Mouse (Mus musculus) hindbrain, embryonic 11.5 days (tissue): ENCODE data around the gene Smpd2. TPM values are rescaled to one million over a fixed set of nuclear protein-coding genes. Genes with fewer than 3 reads are reported as not detected.

Source experiments
- ATAC-seq: fragments of 200-750 bp; cut with Nextera tagmentation; 2 replicates; pipeline ENCODE4 v1.8.0; 2017; ENCODE audit warnings: mild to moderate bottlenecking, moderate TSS enrichment, moderate library complexity; ENCODE audit not compliant: low FRiP score
- DNase-seq: peaks from one replicate; pipeline ENCODE4 v3.0.0-alpha.2; 2015; ENCODE audit warnings: low spot score
- H3K27ac ChIP-seq: fragments of 300-500 bp; sonication (generic); 2 replicates; pipeline ENCODE4 v1.5.1; 2014; ENCODE audit warnings: mild to moderate bottlenecking, low read depth, low read length
- H3K27me3 ChIP-seq: fragments of 300-500 bp; sonication (generic); 2 replicates; pipeline ENCODE4 v1.6.1; 2014; ENCODE audit warnings: mild to moderate bottlenecking, low read length, moderate library complexity, mixed read lengths; ENCODE audit not compliant: control insufficient read depth, insufficient read depth
- H3K36me3 ChIP-seq: fragments of 300-500 bp; sonication (generic); 2 replicates; pipeline ENCODE4 v1.6.1; 2014; ENCODE audit warnings: mild to moderate bottlenecking, low read length, moderate library complexity, mixed read lengths; ENCODE audit not compliant: control insufficient read depth, insufficient read depth
- H3K4me1 ChIP-seq: fragments of 300-500 bp; sonication (generic); replicated peaks from 2 replicates; pipeline ENCODE4 v1.6.1; 2014; ENCODE audit warnings: low read length, mixed read lengths; ENCODE audit not compliant: control insufficient read depth, insufficient read depth
- H3K4me2 ChIP-seq: fragments of 300-500 bp; sonication (generic); replicated peaks from 2 replicates; pipeline ENCODE4 v1.6.1; 2014; ENCODE audit warnings: mild to moderate bottlenecking, low read depth, low read length
- H3K4me3 ChIP-seq: fragments of 300-500 bp; sonication (generic); 2 replicates; pipeline ENCODE4 v1.5.1; 2014; ENCODE audit warnings: low read depth, low read length
- H3K9ac ChIP-seq: fragments of 300-500 bp; sonication (generic); 2 replicates; pipeline ENCODE4 v1.6.1; 2014; ENCODE audit warnings: low read depth, low read length
- H3K9me3 ChIP-seq: fragments of 300-500 bp; sonication (generic); 2 replicates; pipeline ENCODE4 v1.6.1; 2016; ENCODE audit warnings: low read length; ENCODE audit not compliant: control insufficient read depth
- WGBS: fragments of 180-500 bp; shearing (Covaris S2); extraction: QIAGEN DNeasy Blood & Tissue Kit; methylation state at CpG from one replicate; pipeline ENCODE4 v1.1.7; 2014; 5-methylcytosine and 5-hydroxymethylcytosine counted together
- polyA plus RNA-seq: library from polyadenylated mRNA; unstranded; fragments of >200 nt; fragmentation: Nextera tagmentation; extraction: Ambion mirVana; gene quantifications from 2 replicates; pipeline ENCODE4 v1.2.1, GENCODE M21; 2014

Smpd2 gene
- polyA plus RNA-seq, 1 experiment from 2014 or later, result 47.6 TPM

DNA sequence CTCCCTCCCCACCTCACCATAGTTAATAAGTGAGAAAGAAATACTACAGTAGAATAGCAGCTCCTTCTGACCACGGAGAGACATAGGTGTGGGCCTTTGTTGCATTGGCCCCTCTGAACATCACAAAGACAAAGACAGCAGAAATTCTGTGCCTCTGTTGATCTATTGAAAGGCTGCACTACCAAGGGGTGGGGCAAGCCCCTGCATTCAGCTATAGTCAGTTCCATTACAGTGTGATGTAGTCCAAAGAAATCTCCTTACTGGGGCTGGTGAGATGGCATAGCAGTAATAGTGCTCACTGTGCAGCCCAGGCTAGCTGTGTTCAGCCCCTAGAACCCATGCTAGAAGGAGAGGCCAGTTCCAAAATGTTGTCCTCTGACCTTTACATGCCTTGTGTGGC lies 14.8 kb upstream of the Smpd2 start:
- DNase-seq, result no peak
- 100% methylated on average over 1 of the region's 1 CpGs for WGBS
- Histone ChIP-seq H3K4me2 (no peak overlapping the region), H3K4me3 (no peak overlapping the region), H3K9ac (no peak overlapping the region), H3K36me3 (no peaks in the 10 kb centered on the region), H3K27me3 (no peaks in the 10 kb centered on the region), H3K4me1 (no peaks in the 10 kb centered on the region), H3K9me3 (no peaks in the 10 kb centered on the region), H3K27ac (no peak overlapping the region)
- peak; percentile 17; the same call in 1 of the 2 replicates for ATAC-seq

DNA sequence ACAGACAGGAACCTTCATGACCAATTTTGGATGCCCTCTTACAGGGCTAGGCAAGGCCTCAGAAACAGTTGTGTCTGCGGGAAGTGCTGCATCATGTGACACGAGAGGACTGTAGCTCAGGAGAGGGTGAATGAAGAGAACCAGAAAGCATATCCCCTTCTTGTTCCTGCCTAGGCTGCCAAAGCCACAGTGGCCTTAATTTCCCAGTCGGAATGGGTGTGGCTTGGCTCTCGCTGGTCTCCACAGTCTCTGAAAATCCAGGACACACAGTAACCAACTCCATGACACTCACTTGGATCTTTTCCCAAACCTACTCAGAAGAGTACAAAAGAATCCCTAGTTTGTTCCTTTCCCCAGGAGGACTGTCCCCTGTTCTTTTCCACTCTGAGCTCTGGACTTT lies 10.8 kb upstream of the Smpd2 start:
- WGBS, result 72% methylated on average over 4 of the region's 4 CpGs
- Histone ChIP-seq H3K9me3 (no peaks in the 10 kb centered on the region), H3K4me3 (no peak overlapping the region), H3K4me1 (no peaks in the 10 kb centered on the region), H3K27ac (no peak overlapping the region), H3K9ac (no peak overlapping the region), H3K36me3 (no peaks in the 10 kb centered on the region), H3K4me2 (no peak overlapping the region), H3K27me3 (no peaks in the 10 kb centered on the region)
- DNase-seq (no peak), ATAC-seq (no peak)

DNA sequence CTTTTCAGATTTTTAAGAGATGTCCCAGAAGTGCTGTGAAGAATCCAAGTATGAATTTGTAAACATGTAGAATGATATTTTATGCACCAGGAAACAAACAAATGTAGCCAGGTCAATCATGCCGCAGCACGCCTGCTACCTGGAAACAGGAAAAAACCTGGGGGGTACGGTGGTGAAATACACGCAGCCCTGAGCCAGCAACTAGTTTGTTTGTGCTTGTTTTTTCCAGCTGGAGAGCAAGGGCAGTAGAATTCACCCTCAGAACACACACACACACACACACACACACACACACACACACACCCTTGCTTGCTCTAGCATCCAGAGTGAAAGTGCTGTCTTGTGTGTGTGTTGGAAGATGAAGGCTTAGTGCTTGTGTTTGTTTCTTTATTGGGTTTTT lies 942 bp upstream of the Smpd2 start:
- H3K4me3 ChIP-seq, result no peak overlapping the region
- H3K27ac ChIP-seq, result no peak overlapping the region
- H3K27me3 ChIP-seq, result no peaks in the 10 kb centered on the region
- DNase-seq (no peak), ATAC-seq (no peak)
- WGBS, result 59% methylated on average over 4 of the region's 4 CpGs
- 0 out of 2 replicates have a peak, but pooled peaks cover 2% of the 10 kb centered on the region for H3K4me1 ChIP-seq
- no peak overlapping the region for H3K4me2 ChIP-seq
- H3K9me3 ChIP-seq, result no peaks in the 10 kb centered on the region
- H3K36me3 ChIP-seq, result no peaks in the 10 kb centered on the region
- no peak overlapping the region for H3K9ac ChIP-seq

DNA sequence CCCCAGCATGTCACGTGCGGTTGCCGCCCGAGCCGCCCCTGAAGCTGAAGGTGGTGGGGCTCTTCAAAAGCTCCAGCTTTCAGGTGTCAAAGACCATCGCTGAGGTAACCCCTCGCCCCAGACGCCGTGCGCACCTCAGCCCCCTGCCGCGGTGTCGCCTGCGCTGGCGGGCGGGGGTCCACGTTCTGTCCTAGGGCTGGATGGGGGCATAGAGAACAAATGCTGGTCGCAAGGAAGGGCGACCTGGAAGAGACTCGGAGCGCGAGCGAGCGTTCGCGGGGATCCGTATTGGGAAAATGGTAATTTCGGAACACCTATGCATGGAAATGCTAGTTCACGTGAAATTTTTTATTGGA lies 327 bp upstream of the Smpd2 start:
- Histone ChIP-seq H3K9me3 (no peaks in the 10 kb centered on the region), H3K27me3 (no peaks in the 10 kb centered on the region), H3K27ac (no peak overlapping the region), H3K9ac (peak overlapping the region; percentile 38; the same call in 1 of the 2 replicates), H3K4me3 (peak overlapping the region; percentile 56), H3K4me2 (peak overlapping the region; percentile 68), H3K4me1 (0 out of 2 replicates have a peak, but pooled peaks cover 2% of the 10 kb centered on the region), H3K36me3 (no peaks in the 10 kb centered on the region)
- under 1% methylated on average over 29 of the region's 29 CpGs for WGBS
- ATAC-seq (peak; percentile 68), DNase-seq (no peak)

DNA sequence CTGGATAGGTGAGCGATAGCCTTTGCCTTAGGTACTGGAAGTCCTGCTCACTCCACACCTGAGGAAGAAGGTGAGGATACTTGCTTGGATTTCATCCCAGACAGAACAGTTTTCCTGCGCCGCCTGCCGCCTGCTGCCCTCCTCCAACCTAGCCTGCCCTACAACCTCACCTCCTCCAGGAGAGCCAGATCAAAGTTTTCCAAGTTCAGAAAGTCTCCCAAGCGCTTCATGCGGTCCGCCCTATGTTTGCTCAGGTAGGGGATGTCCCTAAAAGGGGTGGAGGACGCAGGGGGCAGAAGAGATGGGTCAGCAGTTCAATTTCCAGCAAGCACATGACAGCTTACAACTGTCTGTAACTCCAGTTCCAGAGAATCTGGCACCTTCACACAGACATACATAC lies 875 bp downstream of the Smpd2 start:
- H3K4me2 ChIP-seq, result peak overlapping the region; percentile 68
- peak overlapping the region; percentile 56 for H3K4me3 ChIP-seq
- no peaks in the 10 kb centered on the region for H3K27me3 ChIP-seq
- H3K9ac ChIP-seq, result peak overlapping the region; percentile 68; the same call in 1 of the 2 replicates
- H3K36me3 ChIP-seq, result 0 out of 2 replicates have a peak, but pooled peaks cover 7% of the 10 kb centered on the region
- WGBS, result 23% methylated on average over 8 of the region's 8 CpGs
- ATAC-seq, result no peak
- no peaks in the 10 kb centered on the region for H3K9me3 ChIP-seq
- peak; percentile 20 for DNase-seq
- 0 out of 2 replicates have a peak, but pooled peaks cover 2% of the 10 kb centered on the region for H3K4me1 ChIP-seq
- H3K27ac ChIP-seq, result no peak overlapping the region

DNA sequence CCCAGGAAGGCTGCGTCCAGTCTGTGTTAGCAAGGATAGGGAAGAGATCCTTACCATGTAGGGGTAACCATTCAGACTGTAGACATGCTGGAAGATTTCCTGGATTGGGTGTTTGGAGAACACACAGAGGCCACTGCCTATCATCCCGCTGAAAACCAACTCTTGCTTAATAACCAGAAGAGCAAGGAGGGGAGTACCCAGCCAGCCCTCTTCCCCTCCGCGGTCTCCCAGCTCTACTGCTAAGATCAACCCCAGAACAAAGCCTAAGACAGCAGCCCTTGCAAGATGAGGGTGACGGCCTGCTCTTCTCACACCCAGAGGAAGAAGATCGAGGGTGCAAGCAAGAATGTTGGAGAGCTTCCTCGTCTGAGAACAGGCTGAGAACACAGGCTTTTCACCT lies 1.3 kb downstream of the Smpd2 start:
- H3K27me3 ChIP-seq, result no peaks in the 10 kb centered on the region
- 0 out of 2 replicates have a peak, but pooled peaks cover 2% of the 10 kb centered on the region for H3K4me1 ChIP-seq
- 0 out of 2 replicates have a peak, but pooled peaks cover 7% of the 10 kb centered on the region for H3K36me3 ChIP-seq
- 59% methylated on average over 7 of the region's 7 CpGs for WGBS
- H3K27ac ChIP-seq, result no peak overlapping the region
- DNase-seq (no peak), ATAC-seq (no peak)
- H3K4me3 ChIP-seq, result peak overlapping the region; percentile 56
- no peaks in the 10 kb centered on the region for H3K9me3 ChIP-seq
- H3K4me2 ChIP-seq, result peak overlapping the region; percentile 68
- peak overlapping the region; percentile 7; the same call in 1 of the 2 replicates for H3K9ac ChIP-seq

DNA sequence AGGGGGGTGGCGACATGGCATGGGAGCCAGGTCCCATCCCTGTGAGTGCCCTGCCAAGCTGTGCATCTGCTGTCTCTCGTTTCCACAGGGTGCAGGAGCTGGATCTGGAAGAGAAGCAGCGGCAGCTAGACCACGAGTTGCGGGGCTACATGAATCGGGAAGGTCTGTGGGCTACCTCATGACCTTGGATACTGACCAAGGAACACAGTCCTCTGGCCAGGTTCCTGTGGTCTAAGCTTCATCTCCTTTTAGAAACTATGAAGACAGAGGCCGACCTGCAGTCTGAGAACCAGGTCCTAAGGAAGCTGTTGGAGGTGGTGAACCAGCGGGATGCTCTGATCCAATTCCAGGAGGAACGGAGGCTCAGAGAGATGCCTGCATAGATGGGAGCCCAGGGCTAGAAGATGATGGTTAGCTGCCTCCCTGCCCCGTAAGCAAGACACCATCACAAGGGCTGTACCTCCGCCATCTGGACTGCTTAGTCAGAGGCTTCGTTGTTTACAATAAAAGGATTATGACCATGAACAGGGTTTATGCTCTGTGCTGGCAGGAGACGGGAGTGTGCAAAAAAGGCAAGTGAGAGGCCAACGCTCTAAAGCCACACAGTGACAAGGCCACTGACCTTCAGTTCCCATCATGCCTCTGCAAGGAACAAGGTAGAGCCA lies 3.5 kb downstream of the Smpd2 start:
- Histone ChIP-seq H3K4me1 (0 out of 2 replicates have a peak, but pooled peaks cover 2% of the 10 kb centered on the region), H3K27me3 (no peaks in the 10 kb centered on the region), H3K4me2 (no peak overlapping the region), H3K4me3 (no peak overlapping the region), H3K9ac (no peak overlapping the region), H3K9me3 (no peaks in the 10 kb centered on the region), H3K27ac (no peak overlapping the region), H3K36me3 (0 out of 2 replicates have a peak, but pooled peaks cover 7% of the 10 kb centered on the region)
- ATAC-seq (no peak), DNase-seq (no peak)
- WGBS, result 89% methylated on average over 14 of the region's 14 CpGs

DNA sequence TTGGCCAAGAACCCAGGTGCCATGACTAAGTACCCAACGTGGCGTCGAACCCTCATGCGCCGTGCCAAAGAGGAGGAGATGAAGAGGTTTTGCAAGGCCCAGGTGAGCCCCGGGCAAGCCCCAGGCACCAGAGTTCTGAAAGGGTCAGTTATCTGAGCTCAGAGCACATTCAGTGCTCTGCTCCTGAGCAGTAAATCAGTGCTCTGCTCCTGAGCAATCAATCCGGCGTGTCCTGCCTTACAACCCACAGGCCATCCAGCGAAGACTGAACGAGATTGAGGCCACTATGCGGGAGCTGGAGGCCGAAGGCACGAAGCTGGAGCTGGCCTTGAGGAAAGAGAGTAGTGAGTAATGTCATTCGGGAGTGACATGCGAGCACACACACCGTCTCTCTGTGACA lies 4.4 kb downstream of the Smpd2 start:
- H3K27me3 ChIP-seq, result no peaks in the 10 kb centered on the region
- 95% methylated on average over 16 of the region's 16 CpGs for WGBS
- no peaks in the 10 kb centered on the region for H3K9me3 ChIP-seq
- 0 out of 2 replicates have a peak, but pooled peaks cover 2% of the 10 kb centered on the region for H3K4me1 ChIP-seq
- H3K27ac ChIP-seq, result no peak overlapping the region
- no peak overlapping the region for H3K4me2 ChIP-seq
- no peak for ATAC-seq
- H3K36me3 ChIP-seq, result 0 out of 2 replicates have a peak, but pooled peaks cover 7% of the 10 kb centered on the region
- H3K9ac ChIP-seq, result no peak overlapping the region
- no peak overlapping the region for H3K4me3 ChIP-seq
- no peak for DNase-seq

DNA sequence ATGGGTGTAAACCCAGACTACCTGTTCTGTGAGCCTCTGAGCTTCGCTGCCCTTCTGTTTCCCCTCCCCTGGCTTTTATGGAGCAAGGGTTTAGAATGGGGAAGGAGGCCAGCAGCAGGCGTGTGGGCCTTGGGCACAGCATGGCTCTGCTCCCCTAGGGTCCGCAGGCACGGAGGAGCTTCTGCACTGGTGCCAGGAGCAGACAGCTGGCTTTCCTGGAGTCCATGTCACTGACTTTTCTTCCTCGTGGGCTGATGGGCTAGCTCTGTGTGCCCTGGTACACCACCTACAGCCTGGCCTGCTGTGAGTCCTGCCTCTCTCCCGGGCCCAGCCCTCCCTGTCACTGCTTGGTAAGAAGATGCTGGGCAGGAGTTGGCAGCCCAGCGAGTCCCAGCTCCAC lies 7.7 kb downstream of the Smpd2 start:
- Histone ChIP-seq H3K9me3 (no peaks in the 10 kb centered on the region), H3K36me3 (0 out of 2 replicates have a peak, but pooled peaks cover 7% of the 10 kb centered on the region), H3K4me3 (no peak overlapping the region), H3K4me2 (no peak overlapping the region), H3K4me1 (no peaks in the 10 kb centered on the region; the same call in 1 of the 2 replicates), H3K27ac (no peak overlapping the region), H3K27me3 (no peaks in the 10 kb centered on the region), H3K9ac (no peak overlapping the region)
- ATAC-seq (no peak), DNase-seq (no peak)
- WGBS, result 81% methylated on average over 7 of the region's 7 CpGs
